Mouse (Mus musculus) cortical plate, adult 2 months (tissue): ENCODE data around the gene Bmpr1a.

ENCODE experiments used
- CTCF ChIP-seq: fragments of 200-500 bp; IDR thresholded peaks from 2 replicates; pipeline ENCODE4 v1.5.1; 2011; ENCODE audit warnings: mild to moderate bottlenecking, control low read depth, low read length; ENCODE audit not compliant: insufficient read depth; ENCODE audit errors: extremely low read depth
- POLR2A ChIP-seq: fragments of 200-500 bp; IDR thresholded peaks from 2 replicates; pipeline ENCODE4 v1.6.1; 2011; ENCODE audit warnings: mild to moderate bottlenecking, low read length, control low read depth; ENCODE audit not compliant: insufficient read depth; ENCODE audit errors: extremely low read depth

GRCm38 (mm10) chr14:34410716-34411115 lies 92.4 kb downstream of the Bmpr1a start:
- TF ChIP-seq POLR2A (no peak), CTCF (no peak)
